Mouse (Mus musculus): ENCODE measurements around the gene Ldhd.

GRCm38 (mm10) chr8:111579318-111579717, 50.9 kb downstream of the Ldhd start:
- TF ChIP-seq CTCF (IDR thresholded peaks at IDR 0.05; ENCODE audit: low read depth, low read length) (no peak), POLR2A (IDR thresholded peaks at IDR 0.05; ENCODE audit: borderline replicate concordance, low read depth, low read length) (no peak)
